Mouse (Mus musculus): ENCODE data around the gene Gpc6. TPM values are rescaled to one million over a fixed set of nuclear protein-coding genes. Genes with fewer than 3 reads are reported as not detected.

The Gpc6 gene
- 14.5 TPM for polyA plus RNA-seq (2014; fragmentation: Illumina TruSeq; extraction: RNeasy Lipid Tissue Mini Kit (QIAGEN cat#74804); ENCODE audit: low read depth, low replicate concordance)

GRCm38 (mm10) chr14:116924876-116925601 is at the start of gene Gpc6:
Gpc6 (plus strand) TSS chr14:116925315.

Measured in adrenal gland, adult 10 weeks (tissue).